Mouse (Mus musculus): ENCODE measurements around the gene 1700020A23Rik. TPM values are rescaled to one million over a fixed set of nuclear protein-coding genes. Genes with fewer than 3 reads are reported as not detected.
"Not testable (repeated sequence)": the region's sequence is repeated elsewhere in the genome, so short reads cannot be mapped to it uniquely, and the experiment has no call there.

1700020A23Rik gene
- not detected in 2 replicates for polyA plus RNA-seq (2014; fragmentation: Nextera tagmentation; extraction: Ambion mirVana)

- no peaks in the 10 kb centered on the region for H3K9me3 ChIP-seq (ENCODE audit: control insufficient read depth, low read length)
- no peak within 1 kb of the TSS for H3K27ac ChIP-seq (ENCODE audit: low read depth, low read length)
- H3K4me3 ChIP-seq (ENCODE audit: low read depth, low read length), result no peak within 1 kb of the TSS
- no peaks in the 10 kb centered on the region for H3K27me3 ChIP-seq (ENCODE audit: control insufficient read depth, insufficient read depth, low read length)
- H3K4me1 ChIP-seq (replicated peaks; ENCODE audit: control insufficient read depth, insufficient read depth, low read length), result no peaks in the 10 kb centered on the region
- H3K36me3 ChIP-seq (ENCODE audit: control insufficient read depth, insufficient read depth, low read length), result no peaks in the 10 kb centered on the region
- DNase-seq (ENCODE audit: low spot score) (no peak), ATAC-seq (ENCODE audit: low FRiP score) (no peak)
- WGBS, result 82% methylated on average over 1 of the region's 1 CpGs
- H3K9ac ChIP-seq (ENCODE audit: low read depth, low read length), result no peak within 1 kb of the TSS
- H3K4me2 ChIP-seq (replicated peaks; ENCODE audit: low read depth, low read length), result no peak within 1 kb of the TSS
These were observed at the start of gene 1700020A23Rik, which contains the start of gene Gm28372 for GRCm38 (mm10) chr2:130404939-130405338. Gene 1700020A23Rik, plus strand, starts transcription at chr2:130405259. Gene Gm28372, plus strand, starts transcription at chr2:130405239.

DNA sequence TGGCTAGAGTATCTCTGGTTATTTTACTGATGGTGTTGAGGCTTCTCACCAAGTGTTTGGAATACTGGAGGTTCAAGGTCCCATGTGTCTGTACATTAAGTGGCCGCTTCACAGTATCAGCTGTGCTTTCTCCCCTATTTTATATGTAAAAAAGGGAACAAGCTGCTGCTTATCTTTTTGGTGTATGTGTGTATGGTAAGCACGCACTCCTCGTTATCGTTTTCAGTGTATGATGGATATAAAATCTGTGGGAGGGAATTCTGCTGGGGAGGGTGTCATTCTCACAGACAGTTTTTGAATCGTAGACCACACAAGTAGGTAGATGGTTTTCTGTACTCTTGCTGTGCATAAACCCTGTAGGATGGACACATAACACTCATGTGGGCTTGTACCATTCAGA lies 47.5 kb upstream of the 1700020A23Rik start:
- 93% methylated on average over 5 of the region's 5 CpGs for WGBS
- no peaks in the 10 kb centered on the region for H3K9me3 ChIP-seq (ENCODE audit: control insufficient read depth, low read length)
- H3K4me3 ChIP-seq (ENCODE audit: low read depth, low read length), result no peak overlapping the region
- ATAC-seq (ENCODE audit: low FRiP score) (no peak), DNase-seq (ENCODE audit: low spot score) (no peak)
- H3K9ac ChIP-seq (ENCODE audit: low read depth, low read length), result no peak overlapping the region
- H3K4me1 ChIP-seq (replicated peaks; ENCODE audit: control insufficient read depth, insufficient read depth, low read length), result no peaks in the 10 kb centered on the region
- no peaks in the 10 kb centered on the region for H3K36me3 ChIP-seq (ENCODE audit: control insufficient read depth, insufficient read depth, low read length)
- peaks cover 35% of the 10 kb centered on the region for H3K27me3 ChIP-seq (ENCODE audit: control insufficient read depth, insufficient read depth, low read length)
- no peak overlapping the region for H3K27ac ChIP-seq (ENCODE audit: low read depth, low read length)
- no peak overlapping the region for H3K4me2 ChIP-seq (replicated peaks; ENCODE audit: low read depth, low read length)

DNA sequence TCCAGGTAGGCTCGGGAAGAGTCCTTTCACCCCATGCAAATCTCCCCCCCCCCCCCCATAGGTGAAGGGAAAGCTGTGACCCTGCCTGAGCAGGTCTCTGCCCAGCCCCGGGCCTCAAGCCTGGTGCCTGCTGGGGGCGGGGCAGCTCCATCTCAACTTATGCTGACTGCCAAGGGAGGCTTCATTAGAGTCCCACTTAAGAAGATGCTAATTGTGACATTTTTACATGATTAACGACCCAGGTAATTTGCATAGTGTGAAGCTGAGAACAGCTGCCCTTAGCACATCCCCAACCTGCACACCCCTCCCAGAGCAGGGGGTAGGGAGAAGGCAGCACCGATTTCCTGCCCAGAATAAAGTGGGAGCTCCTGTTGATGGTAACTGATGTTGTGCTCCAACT lies 46.2 kb upstream of the 1700020A23Rik start:
- Histone ChIP-seq H3K9me3 (ENCODE audit: control insufficient read depth, low read length) (no peaks in the 10 kb centered on the region), H3K9ac (ENCODE audit: low read depth, low read length) (no peak overlapping the region), H3K36me3 (ENCODE audit: control insufficient read depth, insufficient read depth, low read length) (no peaks in the 10 kb centered on the region), H3K4me1 (replicated peaks; ENCODE audit: control insufficient read depth, insufficient read depth, low read length) (no peaks in the 10 kb centered on the region), H3K27ac (ENCODE audit: low read depth, low read length) (no peak overlapping the region), H3K4me2 (replicated peaks; ENCODE audit: low read depth, low read length) (no peak overlapping the region), H3K4me3 (ENCODE audit: low read depth, low read length) (no peak overlapping the region), H3K27me3 (ENCODE audit: control insufficient read depth, insufficient read depth, low read length) (peaks cover 45% of the 10 kb centered on the region)
- ATAC-seq (ENCODE audit: low FRiP score), result no peak
- no peak for DNase-seq (ENCODE audit: low spot score)
- 23% methylated on average over 5 of the region's 5 CpGs for WGBS

DNA sequence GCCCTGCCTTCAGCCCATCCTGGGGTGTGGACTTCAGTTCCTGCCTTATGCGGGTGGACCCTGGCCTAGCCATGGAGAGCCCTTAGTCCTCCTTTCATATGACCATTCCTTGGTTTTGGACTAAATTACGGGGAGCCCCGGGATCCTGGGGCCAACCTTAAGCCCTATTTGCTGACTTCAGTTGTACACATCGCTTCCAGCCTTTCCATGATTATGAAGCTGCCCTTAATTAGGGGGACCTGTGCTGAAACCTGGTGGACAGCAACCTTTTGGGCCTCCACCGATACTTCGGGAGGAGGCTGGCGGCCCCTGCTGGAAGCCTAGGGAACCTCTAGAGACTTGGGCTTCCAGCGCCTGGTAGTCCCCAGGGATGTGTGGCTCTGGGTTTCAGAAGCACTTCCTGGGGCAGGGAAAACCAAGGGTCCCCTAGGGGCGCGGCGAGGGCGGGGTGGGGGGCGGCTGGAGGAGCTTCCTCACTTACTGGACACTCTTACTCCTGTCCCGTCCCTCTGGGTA lies 42.5 kb upstream of the 1700020A23Rik start:
- 2% methylated on average over 14 of the region's 14 CpGs for WGBS
- Histone ChIP-seq H3K36me3 (ENCODE audit: control insufficient read depth, insufficient read depth, low read length) (no peaks in the 10 kb centered on the region), H3K4me3 (ENCODE audit: low read depth, low read length) (no peak overlapping the region), H3K4me1 (replicated peaks; ENCODE audit: control insufficient read depth, insufficient read depth, low read length) (0 out of 2 replicates have a peak, but pooled peaks cover 3% of the 10 kb centered on the region), H3K9ac (ENCODE audit: low read depth, low read length) (no peak overlapping the region), H3K27me3 (ENCODE audit: control insufficient read depth, insufficient read depth, low read length) (peaks cover 50% of the 10 kb centered on the region), H3K9me3 (ENCODE audit: control insufficient read depth, low read length) (no peaks in the 10 kb centered on the region), H3K27ac (ENCODE audit: low read depth, low read length) (no peak overlapping the region), H3K4me2 (replicated peaks; ENCODE audit: low read depth, low read length) (0 out of 2 replicates have a peak overlapping the region, but pooled peaks have one; percentile 6)
- ATAC-seq (ENCODE audit: low FRiP score) (0 out of 2 replicates have a peak, but pooled peaks have one; percentile 17), DNase-seq (ENCODE audit: low spot score) (peak; percentile 72)

GRCm38 (mm10) chr2:130365211-130366094 lies 39.6 kb upstream of the 1700020A23Rik start:
- H3K4me2 ChIP-seq (replicated peaks; ENCODE audit: low read depth, low read length), result peak overlapping the region; percentile 38
- WGBS, result 6% methylated on average over 29 of the region's 30 CpGs
- H3K9ac ChIP-seq (ENCODE audit: low read depth, low read length), result peak overlapping the region; percentile 3; the same call in 1 of the 2 replicates
- no peaks in the 10 kb centered on the region for H3K9me3 ChIP-seq (ENCODE audit: control insufficient read depth, low read length)
- ATAC-seq (ENCODE audit: low FRiP score) (peak; percentile 40; the same call in 1 of the 2 replicates), DNase-seq (ENCODE audit: low spot score) (peak; percentile 44)
- H3K27ac ChIP-seq (ENCODE audit: low read depth, low read length), result no peak overlapping the region
- 0 out of 2 replicates have a peak, but pooled peaks cover 3% of the 10 kb centered on the region for H3K4me1 ChIP-seq (replicated peaks; ENCODE audit: control insufficient read depth, insufficient read depth, low read length)
- H3K36me3 ChIP-seq (ENCODE audit: control insufficient read depth, insufficient read depth, low read length), result no peaks in the 10 kb centered on the region
- H3K27me3 ChIP-seq (ENCODE audit: control insufficient read depth, insufficient read depth, low read length), result peaks cover 36% of the 10 kb centered on the region
- H3K4me3 ChIP-seq (ENCODE audit: low read depth, low read length), result peak overlapping the region; percentile 18

- no peak overlapping the region for H3K9ac ChIP-seq (ENCODE audit: low read depth, low read length)
- H3K27me3 ChIP-seq (ENCODE audit: control insufficient read depth, insufficient read depth, low read length), result peaks cover 17% of the 10 kb centered on the region
- H3K27ac ChIP-seq (ENCODE audit: low read depth, low read length), result no peak overlapping the region
- ATAC-seq (ENCODE audit: low FRiP score), result no peak
- 76% methylated on average over 4 of the region's 4 CpGs for whole genome bisulfite sequencing
- H3K36me3 ChIP-seq (ENCODE audit: control insufficient read depth, insufficient read depth, low read length), result no peaks in the 10 kb centered on the region
- H3K4me2 ChIP-seq (replicated peaks; ENCODE audit: low read depth, low read length), result no peak overlapping the region
- H3K4me1 ChIP-seq (replicated peaks; ENCODE audit: control insufficient read depth, insufficient read depth, low read length), result 0 out of 2 replicates have a peak, but pooled peaks cover 3% of the 10 kb centered on the region
- DNase-seq (ENCODE audit: low spot score), result no peak
- H3K9me3 ChIP-seq (ENCODE audit: control insufficient read depth, low read length), result no peaks in the 10 kb centered on the region
- H3K4me3 ChIP-seq (ENCODE audit: low read depth, low read length), result no peak overlapping the region
These were observed 37.7 kb upstream of the 1700020A23Rik start for GRCm38 (mm10) chr2:130367386-130367785.

DNA sequence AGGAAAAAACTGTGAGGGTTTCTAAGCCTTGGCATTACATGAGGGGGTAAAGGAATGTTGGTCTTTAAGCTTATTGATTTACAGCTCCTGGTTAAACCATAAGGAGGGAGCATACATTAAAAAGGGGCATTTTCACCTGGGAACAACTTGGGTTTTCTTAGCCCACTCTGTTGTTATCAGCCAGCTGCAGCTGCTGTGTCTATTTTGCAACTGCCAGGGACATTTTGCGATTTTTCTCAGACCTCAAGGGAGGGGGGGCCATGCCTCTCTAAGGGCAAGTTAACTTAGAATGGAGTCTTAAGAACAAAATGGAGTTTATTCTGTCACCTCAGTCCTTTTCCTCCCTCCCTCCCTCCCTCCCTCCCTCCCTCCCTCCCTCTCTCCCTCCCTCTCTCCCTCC lies 32.0 kb upstream of the 1700020A23Rik start:
- not testable (repeated sequence) for H3K4me3 ChIP-seq (ENCODE audit: low read depth, low read length); H3K9ac ChIP-seq (ENCODE audit: low read depth, low read length); H3K27ac ChIP-seq (ENCODE audit: low read depth, low read length); ATAC-seq (ENCODE audit: low FRiP score); DNase-seq (ENCODE audit: low spot score); H3K36me3 ChIP-seq (ENCODE audit: control insufficient read depth, insufficient read depth, low read length); H3K4me1 ChIP-seq (replicated peaks; ENCODE audit: control insufficient read depth, insufficient read depth, low read length); H3K4me2 ChIP-seq (replicated peaks; ENCODE audit: low read depth, low read length); H3K27me3 ChIP-seq (ENCODE audit: control insufficient read depth, insufficient read depth, low read length); H3K9me3 ChIP-seq (ENCODE audit: control insufficient read depth, low read length)
- WGBS, result 68% methylated on average over 1 of the region's 1 CpGs

DNA sequence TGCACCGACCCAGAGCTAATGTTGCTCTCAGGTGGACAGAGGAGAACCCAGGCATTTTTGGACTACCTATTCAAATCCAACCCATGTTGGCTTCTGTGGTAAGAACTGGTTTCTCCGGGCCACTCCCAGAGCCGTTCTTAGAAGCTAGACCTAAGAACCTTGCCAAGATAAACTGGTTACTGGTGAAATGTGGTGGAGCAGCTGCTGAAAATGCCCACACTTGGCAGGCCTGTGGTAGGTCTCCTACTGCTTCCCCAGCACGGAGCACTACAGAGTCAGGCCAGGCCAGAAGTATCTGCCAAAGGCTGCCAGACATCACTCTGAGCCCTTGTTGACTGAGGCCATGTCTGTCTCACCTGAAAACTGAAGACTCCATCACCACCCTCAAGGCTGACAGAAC lies 30.1 kb upstream of the 1700020A23Rik start:
- Histone ChIP-seq H3K36me3 (ENCODE audit: control insufficient read depth, insufficient read depth, low read length) (no peaks in the 10 kb centered on the region), H3K27ac (ENCODE audit: low read depth, low read length) (no peak overlapping the region), H3K9ac (ENCODE audit: low read depth, low read length) (no peak overlapping the region), H3K27me3 (ENCODE audit: control insufficient read depth, insufficient read depth, low read length) (no peaks in the 10 kb centered on the region), H3K4me2 (replicated peaks; ENCODE audit: low read depth, low read length) (no peak overlapping the region), H3K4me3 (ENCODE audit: low read depth, low read length) (no peak overlapping the region), H3K9me3 (ENCODE audit: control insufficient read depth, low read length) (no peaks in the 10 kb centered on the region), H3K4me1 (replicated peaks; ENCODE audit: control insufficient read depth, insufficient read depth, low read length) (no peaks in the 10 kb centered on the region)
- ATAC-seq (ENCODE audit: low FRiP score) (no peak), DNase-seq (ENCODE audit: low spot score) (no peak)
- WGBS, result 78% methylated on average over 4 of the region's 4 CpGs
